Mouse (Mus musculus): ENCODE measurements around the gene Fam216b. TPM values are rescaled to one million over a fixed set of nuclear protein-coding genes. Genes with fewer than 3 reads are reported as not detected.

Gene Fam216b
- polyA plus RNA-seq, 1 experiment from 2014 or later = 0.15 TPM

DNA sequence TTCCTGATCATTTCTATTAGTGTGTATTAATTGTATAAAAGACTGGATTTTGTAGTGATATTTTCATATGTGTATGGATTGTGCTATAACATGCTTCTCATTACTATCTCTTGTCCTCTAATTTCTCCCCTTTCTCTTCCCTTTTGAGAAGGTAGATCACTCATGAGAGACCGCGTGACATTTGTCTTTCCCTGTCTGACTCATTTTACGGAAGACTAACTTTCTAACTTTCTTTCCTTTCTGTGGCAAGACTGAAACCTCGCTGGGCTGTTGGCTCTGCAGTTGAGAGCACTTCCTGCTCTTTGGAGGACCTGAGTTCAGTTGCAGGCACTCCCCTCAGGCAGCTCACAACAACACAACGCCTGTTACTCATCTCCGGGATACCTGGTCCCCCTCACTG is 48.2 kb downstream of the Fam216b start:
- TF ChIP-seq EP300 (optimal IDR thresholded peaks at IDR 0.05) (no peak), CTCF (IDR thresholded peaks at IDR 0.05; ENCODE audit: low read depth) (no peak)
- Histone ChIP-seq H3K4me2 (replicated peaks; ENCODE audit: low read depth) (no peak overlapping the region), H3K4me3 (ENCODE audit: low read depth, low read length) (no peak overlapping the region), H3K27ac (replicated peaks) (no peak overlapping the region), H3K4me1 (replicated peaks; ENCODE audit: control insufficient read depth, insufficient read depth) (no peaks in the 10 kb centered on the region), H3K9ac (ENCODE audit: low read length) (no peak overlapping the region), H3K27me3 (ENCODE audit: control insufficient read depth, insufficient read depth, low read length) (no peaks in the 10 kb centered on the region), H3K9me3 (ENCODE audit: control insufficient read depth, low read length) (no peaks in the 10 kb centered on the region), H3K36me3 (ENCODE audit: control insufficient read depth, insufficient read depth, low read length) (no peaks in the 10 kb centered on the region)
- DNase-seq (ENCODE audit: low spot score) (no peak), ATAC-seq (ENCODE audit: low FRiP score, low TSS enrichment) (no peak)
- WGBS = 89% methylated on average over 6 of the region's 6 CpGs

DNA sequence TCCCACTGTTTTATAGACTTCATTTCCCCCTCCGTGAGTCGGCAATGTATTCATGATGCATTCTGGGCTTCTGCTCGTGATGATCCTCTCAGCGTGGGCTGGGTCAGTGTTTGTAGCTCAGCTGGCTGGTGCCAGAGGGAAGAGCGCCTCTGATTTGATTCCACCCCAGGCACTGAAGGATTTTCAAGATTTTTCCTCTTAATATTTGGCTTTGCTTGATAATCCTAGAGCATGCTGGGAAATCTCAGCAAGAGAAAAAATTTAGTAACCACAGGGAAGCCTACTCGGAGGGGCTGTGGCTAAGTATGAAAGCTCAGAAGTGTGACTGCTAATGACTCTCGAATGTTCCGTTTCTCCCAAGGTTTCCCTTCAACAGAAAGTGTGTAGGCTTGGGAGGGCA is 49.9 kb downstream of the Fam216b start:
- H3K4me2 ChIP-seq (replicated peaks; ENCODE audit: low read depth) = no peak overlapping the region
- no peak overlapping the region for H3K27ac ChIP-seq (replicated peaks)
- H3K4me1 ChIP-seq (replicated peaks; ENCODE audit: control insufficient read depth, insufficient read depth) = no peaks in the 10 kb centered on the region
- ATAC-seq (ENCODE audit: low FRiP score, low TSS enrichment) (no peak), DNase-seq (ENCODE audit: low spot score) (no peak)
- no peaks in the 10 kb centered on the region for H3K36me3 ChIP-seq (ENCODE audit: control insufficient read depth, insufficient read depth, low read length)
- H3K9ac ChIP-seq (ENCODE audit: low read length) = no peak overlapping the region
- H3K27me3 ChIP-seq (ENCODE audit: control insufficient read depth, insufficient read depth, low read length) = no peaks in the 10 kb centered on the region
- H3K4me3 ChIP-seq (ENCODE audit: low read depth, low read length) = no peak overlapping the region
- H3K9me3 ChIP-seq (ENCODE audit: control insufficient read depth, low read length) = no peaks in the 10 kb centered on the region
- no peak for TF ChIP-seq EP300 (optimal IDR thresholded peaks at IDR 0.05)
- no peak for TF ChIP-seq CTCF (IDR thresholded peaks at IDR 0.05; ENCODE audit: low read depth)
- WGBS = 74% methylated on average over 8 of the region's 8 CpGs

Other genes starting within 250 kb of the Fam216b start
- 85.7 and 97.4 TPM in 2 replicates for gene Dnajc15, start 213.9 kb downstream of the Fam216b start, polyA plus RNA-seq (2015; fragmentation: Nextera tagmentation; extraction: Ambion mirVana)
- 2.7 and 3.1 TPM in 2 replicates for gene Epsti1, start 184.8 kb downstream of the Fam216b start, polyA plus RNA-seq (2015; fragmentation: Nextera tagmentation; extraction: Ambion mirVana)
- gene Tnfsf11, start 219.0 kb upstream of the Fam216b start, polyA plus RNA-seq (2015; fragmentation: Nextera tagmentation; extraction: Ambion mirVana) = 0.10 TPM in 1 of 2 replicates, not detected in the other

All from stomach, postnatal 0 days (tissue).